Mouse (Mus musculus) thymus, postnatal 4 days (tissue): Measurements from ENCODE around the gene Nom1.

ENCODE experiments used
- DNase-seq: peaks from one replicate; pipeline ENCODE4 v3.0.0; 2021

The Nom1 gene

DNA sequence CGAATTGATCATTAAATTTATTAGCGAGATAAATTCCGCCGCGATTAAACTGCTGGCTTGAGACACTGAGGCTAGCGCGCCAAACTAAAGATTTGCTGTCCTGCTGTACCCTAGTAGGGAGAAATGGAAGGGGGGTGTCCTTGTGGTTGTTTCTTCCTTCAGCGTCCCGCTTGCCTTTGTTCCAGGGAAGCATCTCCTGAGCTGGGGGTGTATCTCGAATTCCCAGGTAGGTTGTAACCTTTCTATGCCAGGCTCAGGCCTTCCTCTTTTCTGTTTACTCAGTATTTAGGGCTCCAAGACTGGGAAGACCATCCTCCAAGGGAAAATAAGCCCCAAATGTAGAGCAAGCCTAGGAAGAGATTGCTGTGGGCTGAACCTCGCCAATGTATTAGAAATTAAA lies 36.9 kb downstream of the Nom1 start:
- DNase-seq, result no peak

DNA sequence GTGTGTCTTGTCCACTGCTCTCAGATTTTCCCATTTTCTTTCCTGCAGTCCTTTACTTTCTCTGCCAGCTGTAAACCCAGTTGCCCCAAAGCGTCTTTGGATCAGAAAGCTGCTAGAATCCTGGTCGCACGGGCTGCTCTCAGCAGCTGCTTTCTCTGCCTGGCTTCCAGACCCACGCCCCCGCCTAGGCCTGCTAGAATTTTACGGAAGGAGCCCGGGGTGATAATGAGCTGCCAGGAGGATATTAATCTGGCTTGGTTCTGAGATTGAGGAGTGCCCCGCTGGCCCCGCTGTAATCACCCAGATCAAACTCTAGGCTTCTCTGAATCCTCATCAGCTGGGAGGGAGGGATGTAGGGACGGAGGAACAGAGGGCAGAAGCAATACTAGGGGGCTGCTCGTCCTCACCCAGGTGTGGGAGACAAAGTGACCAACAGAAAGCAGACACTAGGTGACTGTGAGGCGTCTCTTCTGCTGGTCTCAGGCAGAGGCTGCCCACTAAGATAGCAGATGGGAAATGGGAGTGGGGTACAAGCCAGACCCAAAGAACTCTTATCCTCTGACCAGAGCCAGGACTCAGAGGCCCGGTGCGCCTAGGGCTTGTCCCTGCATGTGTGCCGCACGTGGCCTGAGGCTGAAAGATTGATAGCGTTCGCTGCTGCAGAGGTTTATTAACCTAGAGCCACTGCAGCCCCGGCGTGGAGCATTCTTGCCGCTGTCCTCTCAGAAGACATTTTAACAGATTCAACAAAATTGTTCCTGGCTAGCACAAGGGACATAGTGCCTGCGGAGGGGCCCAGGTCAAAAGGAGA lies 37.6 kb downstream of the Nom1 start:
- no peak for DNase-seq

DNA sequence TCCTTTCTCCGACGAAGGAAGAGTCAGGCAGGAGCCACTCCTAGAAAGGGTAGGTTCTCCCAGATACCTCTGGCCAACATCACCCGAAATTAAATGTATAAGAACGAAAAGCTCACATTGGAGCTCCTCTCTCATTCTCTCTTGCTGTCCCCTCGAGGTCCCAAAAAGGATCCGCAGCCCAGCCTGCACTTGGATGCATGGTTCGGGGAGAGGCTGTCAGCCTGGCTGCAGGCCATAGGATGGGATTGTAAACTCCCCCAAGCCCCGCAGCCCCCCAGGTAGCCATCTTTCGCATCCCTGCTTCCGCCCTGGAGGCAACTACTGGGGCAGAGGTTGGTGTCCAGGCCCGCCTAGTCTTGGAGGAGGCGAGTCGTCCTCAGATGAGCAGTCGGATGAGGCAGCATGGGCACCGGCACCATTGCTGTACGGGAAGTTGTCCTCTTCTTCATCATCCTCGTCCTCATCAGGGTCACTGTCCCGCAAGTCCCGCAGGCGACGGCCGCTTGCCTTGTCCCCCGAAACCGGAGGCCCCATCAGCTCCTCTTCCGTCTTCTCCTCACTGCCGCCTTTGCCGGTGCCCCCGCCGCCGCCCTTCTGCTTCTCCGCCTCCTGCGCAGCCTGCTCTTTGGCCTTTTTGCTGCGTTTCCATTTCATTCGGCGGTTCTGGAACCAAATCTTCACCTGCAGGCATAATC lies 39.2 kb downstream of the Nom1 start:
- DNase-seq, result peak; percentile 24

DNA sequence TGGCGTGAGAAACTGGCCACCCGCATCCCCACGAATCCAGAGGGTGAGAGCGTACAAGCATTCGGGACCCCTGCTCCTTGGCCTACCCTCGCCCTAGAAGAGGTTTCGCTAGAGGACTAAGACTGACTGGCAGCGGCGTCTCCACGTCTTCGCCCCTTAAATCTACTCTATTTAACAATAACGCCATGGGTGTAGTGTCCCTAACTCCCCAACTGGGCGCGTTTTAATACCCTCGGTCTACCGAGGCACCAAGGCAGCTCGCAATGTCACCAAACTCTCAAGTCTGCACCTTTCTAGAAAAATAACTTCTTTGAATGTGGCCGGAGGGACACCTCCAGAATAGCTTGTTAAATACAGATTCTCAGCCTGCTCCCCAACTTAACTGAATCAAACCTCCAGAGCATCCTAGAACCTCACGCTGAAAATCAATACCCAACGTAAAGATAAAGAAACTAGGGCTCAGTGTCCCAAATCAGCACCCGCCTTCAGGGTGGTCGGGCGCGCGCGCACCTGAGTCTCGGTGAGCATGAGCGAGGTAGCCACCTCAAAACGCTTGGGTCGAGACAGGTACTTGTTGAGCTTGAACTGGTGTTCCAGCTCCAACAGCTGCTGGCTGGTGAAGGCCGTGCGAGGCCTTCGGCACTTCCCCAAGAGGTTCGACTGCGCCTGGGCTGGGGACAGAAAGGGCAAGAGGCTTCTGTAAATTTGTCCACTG lies 39.9 kb downstream of the Nom1 start:
- DNase-seq, result no peak

DNA sequence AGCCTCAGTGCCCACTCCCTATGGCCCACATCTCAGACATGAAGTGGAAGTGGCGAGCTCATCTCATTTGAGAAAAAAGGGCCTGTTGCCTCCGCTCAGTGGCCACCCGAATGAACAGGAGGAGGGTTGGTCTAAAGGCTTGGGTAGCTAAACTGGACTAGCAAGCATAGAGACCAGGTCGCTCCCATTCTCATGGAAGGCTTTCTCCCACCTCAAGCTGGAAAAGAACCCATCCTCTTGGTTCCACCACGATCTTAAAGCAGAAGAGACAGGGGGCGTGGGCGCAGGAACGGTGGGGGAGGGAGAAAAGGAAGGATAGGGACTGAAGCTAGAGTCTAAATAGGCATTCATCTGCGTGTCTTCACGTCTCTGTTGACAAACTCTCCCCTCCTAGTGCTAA lies 40.6 kb downstream of the Nom1 start:
- DNase-seq, result no peak

DNA sequence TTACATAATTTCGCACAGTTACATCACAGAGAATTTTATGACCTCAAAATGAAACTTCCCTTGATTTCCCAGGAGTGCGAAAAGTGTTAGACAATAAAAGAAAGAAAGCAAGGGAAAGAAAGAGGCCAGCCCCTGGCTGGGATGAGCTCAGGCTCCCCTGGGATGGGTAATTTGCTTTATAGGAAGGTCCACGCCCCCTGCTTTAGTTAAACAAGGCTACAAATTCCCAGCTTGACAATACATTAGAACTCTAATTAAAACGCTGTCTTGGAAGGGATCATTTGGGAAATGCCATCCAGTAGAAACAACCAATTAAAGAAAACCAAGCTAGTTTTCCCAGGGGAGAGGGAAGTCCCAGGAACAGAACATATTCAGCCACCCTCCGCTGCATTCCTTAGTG lies 41.1 kb downstream of the Nom1 start:
- no peak for DNase-seq

DNA sequence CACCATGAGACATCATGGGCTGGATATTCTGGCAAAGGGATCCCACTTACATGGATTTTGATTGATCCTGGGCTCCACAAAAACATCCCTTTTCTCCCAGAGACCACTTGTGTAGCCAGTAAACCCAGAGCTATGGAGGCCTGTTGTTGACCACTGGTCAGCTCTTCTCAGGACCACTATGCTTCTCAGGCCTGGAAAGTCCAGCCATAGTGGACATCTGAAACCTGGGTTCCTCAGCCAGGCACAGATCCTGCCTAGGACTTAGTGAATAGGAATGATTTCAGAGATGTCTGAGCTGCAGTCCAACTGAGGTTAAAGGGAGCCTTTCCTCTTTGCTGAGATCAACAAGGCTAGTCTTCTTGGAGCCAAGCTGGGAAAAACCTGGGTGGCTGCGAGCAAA lies 41.6 kb downstream of the Nom1 start:
- DNase-seq, result no peak

DNA sequence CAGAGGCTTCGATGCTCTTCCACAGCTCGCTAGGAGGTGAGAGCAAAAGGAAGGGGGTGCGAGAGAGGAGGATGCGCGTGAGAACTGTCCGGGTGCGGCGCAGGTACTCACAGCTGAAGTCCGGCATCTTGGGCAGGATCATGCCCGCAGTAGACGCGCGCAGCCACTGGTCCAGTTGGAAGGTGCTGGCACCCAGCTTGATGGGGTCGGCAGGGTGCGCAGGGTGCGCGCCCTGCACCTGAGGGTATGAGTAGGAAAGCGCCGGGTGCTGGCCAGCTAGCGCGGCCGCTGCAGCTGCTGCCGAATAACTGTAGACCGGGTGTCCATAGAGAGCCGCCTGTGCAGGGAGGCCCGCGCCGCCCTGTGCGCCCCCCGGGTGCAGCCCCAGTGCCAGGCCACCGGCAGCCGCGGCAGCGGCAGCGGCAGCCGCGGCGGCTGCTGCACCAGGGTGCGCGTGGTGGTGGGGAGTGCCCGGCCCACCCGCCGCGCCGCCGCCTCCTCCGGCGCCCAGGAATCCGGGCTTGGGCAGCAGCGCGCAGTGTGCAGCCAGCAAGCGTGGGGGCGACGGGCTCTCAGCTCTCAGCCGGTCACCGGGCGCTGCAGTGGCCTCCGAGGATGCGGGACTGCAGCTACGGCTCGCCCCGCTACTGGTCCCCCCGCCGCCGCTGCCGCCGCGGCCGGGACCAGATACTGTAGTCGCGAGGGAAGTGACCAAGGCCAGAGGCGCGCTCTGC lies 43.2 kb downstream of the Nom1 start:
- DNase-seq, result no peak

DNA sequence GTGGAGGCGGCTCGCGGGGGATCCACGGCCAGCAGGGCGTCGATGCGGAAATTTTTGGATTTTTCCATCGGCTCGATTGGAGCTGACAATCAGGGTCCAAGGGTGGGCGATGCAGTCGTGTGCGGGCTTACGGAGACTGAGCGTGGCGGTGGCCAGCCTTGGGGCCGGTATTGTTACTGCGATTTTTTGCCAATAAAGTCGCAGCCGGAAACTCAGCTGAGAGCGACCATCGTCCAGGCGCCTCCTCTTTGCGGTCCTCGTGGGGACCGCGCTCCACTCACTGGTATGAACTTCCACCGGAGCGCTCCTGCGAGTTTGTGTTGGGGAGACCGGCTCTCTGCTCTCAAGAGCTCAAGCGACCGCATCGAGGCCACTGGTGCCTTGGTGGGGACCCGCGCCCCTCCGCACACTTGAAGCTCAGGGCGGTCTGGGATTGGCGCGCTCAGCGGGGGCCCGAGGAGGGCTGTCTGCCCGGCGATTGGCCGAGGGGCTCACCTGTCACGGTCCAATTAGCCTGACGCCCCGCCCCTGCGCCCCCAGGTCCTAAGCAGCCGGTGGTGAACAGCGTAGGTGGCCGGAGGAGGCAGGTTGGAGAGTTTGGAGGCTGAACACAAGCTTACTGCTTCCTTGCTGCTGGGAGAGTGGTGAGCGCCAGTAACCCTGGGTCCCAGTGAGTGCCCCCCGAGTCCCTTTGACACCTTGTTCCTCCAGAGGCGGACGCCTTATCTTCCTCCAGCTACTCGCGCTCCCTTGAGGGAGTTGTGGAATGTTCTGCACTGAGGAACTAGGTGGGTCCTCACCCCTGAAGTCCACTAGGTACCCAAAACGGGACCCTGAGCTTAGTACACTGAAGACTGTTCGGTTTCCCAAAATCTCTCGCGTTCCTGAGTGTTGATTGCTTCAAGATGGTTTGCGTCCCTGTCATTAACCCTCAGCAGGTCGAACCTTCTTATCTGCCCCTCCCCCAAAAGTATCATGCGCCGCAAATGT lies 44.0 kb downstream of the Nom1 start, which contains the start of gene Mnx1:
TSS of gene Mnx1 (minus strand) at position 263 of the 990 bp plus-strand sequence.
- DNase-seq, result peak; percentile 27

DNA sequence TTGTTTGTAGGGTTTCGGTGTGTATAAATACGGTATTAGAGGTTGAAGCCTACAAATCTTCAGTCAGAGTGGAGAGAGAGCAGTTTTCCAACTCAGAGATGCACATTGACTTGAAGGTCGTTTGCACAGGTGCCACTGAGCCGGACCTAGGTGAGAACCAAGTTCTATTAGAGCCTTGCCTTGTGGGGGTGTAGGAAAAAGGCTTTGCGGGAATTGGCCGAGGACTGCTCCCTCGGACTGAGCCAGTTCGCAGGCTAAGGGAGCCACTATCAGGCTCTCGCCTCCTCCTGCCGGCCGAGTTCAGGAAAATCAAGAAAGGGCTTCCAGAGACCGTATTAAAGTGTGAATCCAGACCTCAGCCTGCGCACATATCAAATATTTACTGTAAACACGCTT lies 44.7 kb downstream of the Nom1 start:
- DNase-seq, result no peak

DNA sequence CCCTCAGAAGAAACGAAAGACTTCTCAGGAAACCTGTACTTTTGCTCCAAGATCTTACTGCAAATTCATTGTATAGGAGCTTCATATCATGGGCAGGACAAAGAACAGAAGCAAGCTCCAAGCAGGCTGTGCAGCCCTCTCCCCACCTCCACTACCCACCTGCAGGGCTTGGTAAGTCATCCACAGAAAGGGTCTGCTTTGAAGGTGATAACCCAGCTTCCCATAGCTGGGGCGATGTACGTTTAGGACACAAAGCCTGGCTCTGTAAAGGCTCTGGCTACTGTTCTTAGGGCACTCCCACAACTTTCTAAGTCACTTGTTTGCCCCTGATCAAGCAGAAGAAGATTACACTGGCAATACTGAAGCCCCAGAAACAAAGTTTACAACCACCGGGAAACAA lies 49.3 kb downstream of the Nom1 start:
- DNase-seq, result no peak

DNA sequence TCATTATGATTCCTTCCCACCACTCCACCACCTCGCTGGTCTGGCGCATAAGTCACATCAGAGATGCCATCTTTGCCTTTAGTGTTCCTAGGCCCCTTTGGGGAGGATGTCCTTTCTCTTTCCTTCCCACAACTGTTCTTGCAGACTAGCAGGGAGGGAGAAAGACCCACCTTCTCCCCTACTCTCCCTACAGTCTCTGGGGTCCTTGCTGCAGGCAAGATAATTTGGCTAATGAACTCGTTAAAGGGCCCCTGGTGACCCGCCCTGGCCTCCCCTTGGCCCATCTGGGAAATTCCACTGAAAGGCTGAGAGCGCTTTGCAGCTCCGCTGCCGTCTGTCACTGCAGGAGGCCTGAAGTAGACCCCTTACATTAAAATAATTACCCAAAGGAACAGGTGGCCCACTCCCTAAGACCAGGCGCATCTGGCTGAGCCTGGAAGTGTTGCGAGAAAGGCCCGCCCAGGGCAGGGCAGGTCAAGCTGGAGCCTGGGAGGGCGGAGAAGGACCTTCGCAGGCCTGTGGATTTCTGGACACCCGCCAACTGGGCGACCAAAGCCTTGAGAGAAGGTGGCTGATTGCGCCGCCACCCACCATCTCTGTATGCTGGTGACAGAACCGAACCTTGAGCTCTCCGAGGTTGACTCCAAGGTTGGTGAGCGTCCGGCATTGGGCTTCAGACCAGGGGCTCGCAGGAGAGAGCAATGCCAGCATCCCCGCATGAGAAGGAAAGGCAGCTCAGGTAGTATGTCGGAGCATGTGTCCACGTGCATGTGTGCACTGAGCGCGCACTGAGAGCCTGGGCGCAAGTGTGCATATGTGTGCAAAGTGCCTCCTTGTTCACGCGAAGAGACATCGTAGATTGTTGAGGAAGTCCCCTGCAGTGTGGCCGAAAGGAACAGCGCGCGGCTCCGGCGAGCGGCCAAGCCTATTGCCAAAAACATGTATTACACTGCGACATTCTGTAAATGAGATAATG lies 50.8 kb downstream of the Nom1 start:
- DNase-seq, result no peak

DNA sequence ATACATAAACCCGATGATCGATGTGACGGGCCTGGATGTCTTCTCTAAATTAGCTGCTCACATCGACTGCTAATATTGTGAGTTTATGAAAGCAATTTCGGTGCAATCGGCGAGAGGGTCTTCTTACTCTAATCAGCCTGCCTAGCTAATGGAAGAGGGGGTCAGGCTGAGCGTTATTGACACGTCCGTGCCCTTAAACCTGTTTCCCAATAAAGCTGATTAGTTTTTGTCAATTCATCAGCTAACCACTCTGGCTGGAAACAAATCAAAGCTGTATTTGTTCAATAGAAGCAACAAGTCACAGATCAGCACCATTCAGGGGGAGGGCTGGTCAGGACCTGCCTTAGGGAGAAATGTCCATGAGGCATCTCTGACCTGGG lies 51.5 kb downstream of the Nom1 start:
- no peak for DNase-seq

DNA sequence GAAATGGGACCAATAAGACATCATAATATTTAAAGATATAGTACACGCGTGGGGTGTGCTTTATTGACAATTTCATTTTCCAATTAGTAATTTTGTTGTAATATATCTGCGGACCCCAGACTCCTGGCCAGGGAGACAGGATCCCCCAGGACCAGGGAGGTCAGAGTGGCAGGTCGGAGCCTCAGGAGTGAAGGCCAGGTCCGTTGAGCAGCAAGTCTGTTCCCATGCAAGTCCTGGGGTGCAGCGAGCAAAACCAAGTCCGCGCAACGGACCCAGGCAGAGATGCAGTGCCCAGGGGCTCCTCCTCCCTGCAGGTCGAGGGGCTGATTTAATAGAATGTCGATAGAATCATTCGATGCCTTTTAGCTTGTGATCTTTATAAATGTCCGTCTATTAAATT lies 52.9 kb downstream of the Nom1 start:
- DNase-seq, result no peak

DNA sequence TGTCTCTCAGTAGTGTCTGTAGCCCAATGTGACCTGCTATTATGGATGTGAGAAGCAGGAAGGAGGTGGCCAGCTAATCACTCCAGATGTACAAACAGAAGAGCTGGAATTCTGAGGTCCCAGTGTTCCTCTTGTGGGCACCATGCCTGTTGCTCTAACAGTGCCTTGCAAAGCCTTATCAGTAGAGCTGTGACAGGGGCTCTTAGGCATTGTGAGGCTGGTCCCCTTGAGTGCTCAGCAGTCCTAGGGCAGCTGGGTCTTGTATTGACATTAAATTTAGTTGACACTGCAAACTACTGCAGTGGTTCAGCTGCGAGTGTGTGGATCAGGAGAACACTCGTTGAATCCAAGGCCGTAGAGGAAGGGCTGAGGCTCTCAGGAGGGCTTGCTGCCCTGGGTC lies 72.5 kb downstream of the Nom1 start:
- DNase-seq, result no peak
